ENCODE assay signal across 22 mouse cellular contexts in genomic region chr1:30789689-30790088, GRCm38 (mm10).
A peak's percentile ranks its signal among the peaks of the same experiment; 100 is the strongest.
DNase-seq lines count a peak whose midpoint lies in the region; ATAC-seq lines count a peak whose summit lies in the region.
"Had no signal": no experiment of that assay in that cellular context is flagged by ENCODE, and none has a peak within 500 bp of the region (broad histone marks: within the 10 kb centered on the region; RNA-seq: fewer than 3 reads in every experiment).

No protein-coding gene starts in this region.

- 0 out of 2 replicates have a peak overlapping the region, but pooled peaks have one; percentile 2 for H3K27ac ChIP-seq in forebrain, embryonic 15.5 days (replicated peaks)
- H3K27ac ChIP-seq in forebrain, embryonic 11.5 days (ENCODE audit: low read depth, low read length) = no peak overlapping the region
- H3K27ac ChIP-seq in forebrain, embryonic 16.5 days (ENCODE audit: low read length) = no peak overlapping the region
- H3K27ac ChIP-seq in forebrain, embryonic 13.5 days = no peak overlapping the region
- H3K27ac ChIP-seq in heart, embryonic 10.5 days = no peak overlapping the region

- H3K9ac ChIP-seq in forebrain, embryonic 15.5 days (replicated peaks) = no peak overlapping the region
- no peak overlapping the region for H3K9ac ChIP-seq in forebrain, embryonic 11.5 days (ENCODE audit: low read length)
- no peak overlapping the region for H3K9ac ChIP-seq in forebrain, embryonic 16.5 days (replicated peaks; ENCODE audit: low read depth, low read length)
- H3K9ac ChIP-seq in forebrain, embryonic 13.5 days = no peak overlapping the region

- H3K4me1 ChIP-seq in forebrain, embryonic 15.5 days = no peaks in the 10 kb centered on the region; the same call in 1 of the 2 replicates
- no peaks in the 10 kb centered on the region for H3K4me1 ChIP-seq in forebrain, embryonic 11.5 days (replicated peaks; ENCODE audit: control insufficient read depth, insufficient read depth, low read length)
- no peaks in the 10 kb centered on the region for H3K4me1 ChIP-seq in forebrain, embryonic 16.5 days (replicated peaks; ENCODE audit: control insufficient read depth, insufficient read depth, low read length)
- no peaks in the 10 kb centered on the region for H3K4me1 ChIP-seq in forebrain, embryonic 13.5 days
- H3K4me1 ChIP-seq in heart, embryonic 10.5 days = 0 out of 2 replicates have a peak, but pooled peaks cover 4% of the 10 kb centered on the region

- no peak for DNase-seq in forebrain, embryonic 11.5 days (ENCODE audit: low spot score)
- no peak for DNase-seq in frontal cortex, adult 2 months (ENCODE audit: extremely low spot score in 1 of 2, low spot score in 1 of 2)
- peak; percentile 55 for DNase-seq in heart, adult 11 months
- no peak for DNase-seq in heart, embryonic 10.5 days (ENCODE audit: low spot score)
- DNase-seq: adrenal gland, adult 2 months; adrenal gland, adult 8-10 months; adrenal gland, postnatal 10 days; adrenal gland, postnatal 14 days; adrenal gland, postnatal 25 days; adrenal gland, postnatal 36 days; B cell, adult 2 months; cerebellum, adult 11 months; cerebellum, adult 11-12 months had no signal

- no peaks in the 10 kb centered on the region for H3K27me3 ChIP-seq in forebrain, embryonic 15.5 days
- H3K27me3 ChIP-seq in forebrain, embryonic 11.5 days (ENCODE audit: control insufficient read depth, insufficient read depth, low read length) = no peaks in the 10 kb centered on the region
- H3K27me3 ChIP-seq in forebrain, embryonic 16.5 days (replicated peaks; ENCODE audit: control insufficient read depth, insufficient read depth, low read length) = no peaks in the 10 kb centered on the region
- H3K27me3 ChIP-seq in forebrain, embryonic 13.5 days = no peaks in the 10 kb centered on the region
- no peaks in the 10 kb centered on the region for H3K27me3 ChIP-seq in heart, embryonic 10.5 days (ENCODE audit: insufficient read depth, poor library complexity, severe bottlenecking)
- H3K27me3 ChIP-seq: CH12.LX, Patski had no signal

- H3K9me3 ChIP-seq in forebrain, embryonic 15.5 days = no peaks in the 10 kb centered on the region
- H3K9me3 ChIP-seq in forebrain, embryonic 11.5 days (ENCODE audit: control insufficient read depth, low read length) = no peaks in the 10 kb centered on the region; the same call in 1 of the 2 replicates
- 0 out of 2 replicates have a peak, but pooled peaks cover 2% of the 10 kb centered on the region for H3K9me3 ChIP-seq in forebrain, embryonic 16.5 days (ENCODE audit: control insufficient read depth, low read length)
- H3K9me3 ChIP-seq in forebrain, embryonic 13.5 days (replicated peaks) = no peaks in the 10 kb centered on the region
- no peaks in the 10 kb centered on the region for H3K9me3 ChIP-seq in heart, embryonic 10.5 days
- H3K9me3 ChIP-seq: G1E had no signal

- 74% methylated on average over 1 of the region's 1 CpGs for WGBS in forebrain, embryonic 15.5 days
- WGBS in forebrain, embryonic 11.5 days = 88% methylated on average over 1 of the region's 1 CpGs
- 70% methylated on average over 1 of the region's 1 CpGs for WGBS in forebrain, embryonic 16.5 days
- 90% methylated on average over 1 of the region's 1 CpGs for WGBS in forebrain, embryonic 13.5 days
- 74% methylated on average over 1 of the region's 1 CpGs for WGBS in heart, embryonic 10.5 days

- H3K4me2 ChIP-seq in forebrain, embryonic 15.5 days (replicated peaks) = no peak overlapping the region
- no peak overlapping the region for H3K4me2 ChIP-seq in forebrain, embryonic 11.5 days (ENCODE audit: low read depth, low read length, severe bottlenecking)
- H3K4me2 ChIP-seq in forebrain, embryonic 16.5 days (ENCODE audit: low read length) = no peak overlapping the region
- H3K4me2 ChIP-seq in forebrain, embryonic 13.5 days = no peak overlapping the region

- ATAC-seq in forebrain, embryonic 15.5 days (replicated peaks) = 0 out of 2 replicates have a peak, but pooled peaks have one; percentile 26
- no peak for ATAC-seq in forebrain, embryonic 11.5 days (replicated peaks; ENCODE audit: low FRiP score)
- peak; percentile 10; the same call in 1 of the 2 replicates for ATAC-seq in forebrain, embryonic 16.5 days
- ATAC-seq in forebrain, embryonic 13.5 days = no peak
- ATAC-seq in frontal cortex, adult (ENCODE audit: low TSS enrichment) = peak; percentile 54; the same call in 1 of the 2 replicates
- ATAC-seq: activated CD4-positive, CD25-positive, alpha-beta regulatory T cell, adult 4 months; CD4-positive, CD25-positive, alpha-beta regulatory T cell, adult 4 months; Patski had no signal

- H3K4me3 ChIP-seq in forebrain, embryonic 15.5 days = no peak overlapping the region
- no peak overlapping the region for H3K4me3 ChIP-seq in forebrain, embryonic 11.5 days (ENCODE audit: low read depth, low read length)
- no peak overlapping the region for H3K4me3 ChIP-seq in forebrain, embryonic 16.5 days (replicated peaks; ENCODE audit: low read length)
- no peak overlapping the region for H3K4me3 ChIP-seq in forebrain, embryonic 13.5 days
- H3K4me3 ChIP-seq in heart, embryonic 10.5 days = no peak overlapping the region

- H3K36me3 ChIP-seq in forebrain, embryonic 15.5 days = no peaks in the 10 kb centered on the region
- H3K36me3 ChIP-seq in forebrain, embryonic 11.5 days (ENCODE audit: control insufficient read depth, insufficient read depth, low read length) = no peaks in the 10 kb centered on the region
- H3K36me3 ChIP-seq in forebrain, embryonic 16.5 days (ENCODE audit: control insufficient read depth, insufficient read depth) = no peaks in the 10 kb centered on the region
- no peaks in the 10 kb centered on the region for H3K36me3 ChIP-seq in forebrain, embryonic 13.5 days (ENCODE audit: poor library complexity, severe bottlenecking)
- no peaks in the 10 kb centered on the region for H3K36me3 ChIP-seq in heart, embryonic 10.5 days
- H3K36me3 ChIP-seq: G1E had no signal

Comparison
In these comparisons a context has a peak if more than half of its experiments do, and no peak if none do; other contexts are left out.
1. ATAC-seq: peak in forebrain, embryonic 15.5 days (single experiment), forebrain, embryonic 16.5 days (single experiment) and frontal cortex, adult (single experiment); none in forebrain, embryonic 11.5 days (single experiment) and forebrain, embryonic 13.5 days (single experiment).